Mouse (Mus musculus): ENCODE measurements around the gene Notch2.
A peak's percentile ranks its signal among the peaks of the same experiment; 100 is the strongest.

Notch2 gene

DNA sequence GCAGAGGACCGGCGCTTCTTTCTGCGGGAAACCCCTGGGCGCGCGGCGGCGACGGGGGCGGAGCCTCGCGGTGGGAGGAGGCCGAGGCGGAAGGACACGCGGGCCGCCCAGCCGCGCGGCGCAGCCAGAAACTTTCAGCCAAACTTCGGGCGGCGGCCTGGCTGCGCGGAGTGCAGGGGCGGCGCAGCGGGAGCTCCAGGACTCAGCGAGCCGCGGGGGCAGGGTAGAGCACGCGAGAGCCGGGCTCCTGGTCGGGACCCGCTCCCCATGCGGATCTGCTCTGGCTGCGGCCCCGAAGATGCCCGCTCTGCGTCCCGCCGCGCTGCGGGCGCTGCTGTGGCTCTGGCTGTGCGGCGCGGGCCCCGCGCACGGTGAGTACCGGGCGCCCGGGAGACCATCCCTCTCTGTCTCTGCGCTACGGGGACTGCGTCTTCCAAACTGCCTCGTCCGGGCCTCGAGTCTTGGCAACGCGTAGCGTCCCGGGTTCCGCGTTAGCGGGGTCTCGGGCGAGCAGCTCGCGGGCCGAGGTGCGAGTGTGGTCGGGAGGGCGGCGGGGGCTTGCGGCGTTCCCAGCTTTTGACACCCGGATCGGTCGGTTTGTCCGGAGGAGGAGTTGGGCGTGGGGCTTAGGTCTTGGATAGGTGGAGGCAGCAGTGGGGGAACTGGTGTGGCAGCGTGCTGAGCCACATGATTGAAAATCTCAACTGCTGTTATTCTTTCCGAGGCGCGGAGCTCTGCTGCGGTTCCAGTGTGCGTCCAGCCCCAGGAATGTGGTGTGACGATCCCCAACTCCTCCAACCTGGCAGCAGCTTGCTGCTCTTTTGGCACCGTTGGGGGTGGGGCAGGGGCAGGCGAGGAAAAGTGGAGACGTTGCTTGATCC lies at the start of gene Notch2:
Gene Notch2 (plus strand): TSS at position 127 of the 881 bp plus-strand sequence.
- DNase-seq = peak; percentile 97

DNA sequence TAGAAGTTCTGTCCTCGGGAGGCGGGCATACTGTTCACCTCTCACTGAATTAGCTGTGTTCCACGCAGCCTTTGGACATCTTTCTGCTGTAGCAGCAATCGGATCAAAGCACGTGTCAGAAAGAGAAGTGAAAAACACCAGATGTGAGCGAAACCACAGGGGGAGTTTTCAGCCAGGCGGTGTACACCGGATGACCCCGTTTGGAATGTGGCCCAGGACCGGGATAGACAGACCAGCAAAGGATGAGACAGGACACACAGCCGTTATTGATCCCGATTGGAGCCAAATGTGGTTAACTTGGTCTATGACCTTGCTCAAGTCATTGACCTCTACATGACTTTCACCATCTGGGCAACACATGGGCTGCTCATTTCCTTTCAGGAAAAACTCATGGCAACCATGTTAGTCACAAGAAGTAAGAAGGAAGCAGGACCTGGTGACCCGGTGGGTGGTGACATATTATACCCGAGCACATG lies 48.4 kb upstream of the Notch2 start:
- peak; percentile 19 for DNase-seq

DNA sequence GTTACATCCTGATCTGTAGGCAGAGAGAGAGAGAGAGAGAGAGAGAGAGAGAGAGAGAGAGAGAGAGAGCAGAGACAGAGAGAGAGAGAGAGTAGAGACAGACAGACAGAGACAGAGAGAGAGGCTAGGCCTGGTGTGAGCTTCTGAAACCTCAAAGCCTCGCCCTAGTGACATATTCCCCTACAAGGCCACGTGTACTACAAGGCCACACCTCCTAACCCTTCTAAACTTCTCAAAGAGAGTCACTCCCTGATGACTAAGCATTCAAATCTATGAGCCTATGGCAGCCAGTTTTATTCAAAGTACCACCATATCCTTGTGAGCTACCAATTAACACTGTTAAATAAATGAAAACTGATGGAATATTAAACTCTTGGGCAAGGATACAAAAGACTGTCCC lies 45.7 kb upstream of the Notch2 start:
- DNase-seq = no peak

GRCm38 (mm10) chr3:97968191-97968590 lies 45.1 kb upstream of the Notch2 start:
- no peak for DNase-seq

GRCm38 (mm10) chr3:97969019-97969418 lies 44.3 kb upstream of the Notch2 start:
- no peak for DNase-seq

DNA sequence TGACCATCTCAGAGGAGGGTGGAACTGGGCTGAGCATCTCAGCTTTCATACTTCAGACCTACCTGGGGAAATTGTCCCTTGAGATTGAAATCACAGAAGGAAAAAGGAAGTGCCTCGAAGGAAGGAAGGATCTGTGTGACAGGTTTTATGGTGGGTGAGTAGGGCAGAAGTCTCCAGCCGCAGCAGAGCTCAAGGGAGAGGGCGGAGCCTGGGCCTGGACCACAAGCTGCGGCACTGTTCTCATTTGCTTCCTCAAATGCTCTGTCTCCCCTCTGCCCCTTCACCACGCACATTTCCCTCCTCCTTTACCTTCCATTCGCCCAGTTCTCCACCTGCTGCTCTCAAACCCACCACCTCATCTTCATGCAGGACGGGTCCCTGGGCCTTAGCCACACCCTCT lies 42.2 kb upstream of the Notch2 start:
- DNase-seq = peak; percentile 34

- no peak for DNase-seq
Observed at GRCm38 (mm10) chr3:97972200-97972599, 41.1 kb upstream of the Notch2 start.

- DNase-seq = no peak
Observed at GRCm38 (mm10) chr3:97972707-97973106, 40.6 kb upstream of the Notch2 start.

- no peak for DNase-seq
Observed at GRCm38 (mm10) chr3:97973306-97973705, 40.0 kb upstream of the Notch2 start.

DNA sequence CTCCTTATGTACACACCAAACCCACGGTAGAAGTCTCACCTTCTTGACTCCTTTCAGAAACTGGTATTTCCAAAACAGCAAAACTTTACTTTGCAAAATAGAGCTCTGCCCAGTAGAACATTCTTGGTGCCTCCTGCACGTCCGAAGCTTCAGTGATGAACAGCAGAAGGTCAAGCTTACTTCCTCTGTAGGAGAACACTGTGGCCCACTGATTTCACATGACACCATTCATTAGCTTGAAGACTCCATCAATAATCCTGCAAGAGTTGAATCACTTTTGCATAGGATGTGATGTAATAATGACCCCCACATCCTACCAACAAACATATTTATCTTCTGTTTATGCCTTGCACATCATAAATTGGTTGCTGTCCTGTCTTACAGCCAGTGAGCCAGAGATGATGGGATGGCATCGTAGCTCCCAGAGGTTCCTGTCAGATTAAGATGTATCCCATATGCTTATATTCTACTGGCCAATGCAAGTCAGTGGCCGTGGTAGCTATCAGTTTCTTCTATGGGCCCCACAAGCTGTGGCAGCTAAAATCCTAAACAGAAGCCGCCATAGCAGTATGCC lies 39.0 kb upstream of the Notch2 start:
- no peak for DNase-seq

DNA sequence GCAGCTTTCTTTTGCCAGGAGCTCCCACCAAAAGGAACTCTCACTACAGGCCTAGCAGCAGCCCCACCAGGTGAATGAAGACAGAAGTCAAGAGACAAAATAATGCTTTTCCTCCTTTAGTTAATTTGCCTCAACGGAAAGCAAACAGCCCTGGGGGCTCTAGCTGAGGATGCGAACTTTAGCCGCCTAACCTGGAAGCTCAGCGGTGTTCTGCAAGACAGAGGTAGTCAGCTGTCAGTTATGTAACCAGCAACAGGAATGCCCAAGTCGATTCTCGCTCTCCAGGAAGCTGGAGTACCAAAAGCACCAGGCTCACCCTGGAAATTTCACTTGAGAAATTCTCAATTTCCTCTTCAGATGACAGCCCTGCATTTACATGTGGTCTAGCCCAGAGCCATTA lies 36.6 kb upstream of the Notch2 start:
- DNase-seq = no peak

GRCm38 (mm10) chr3:97978710-97979109 lies 34.6 kb upstream of the Notch2 start:
- no peak for DNase-seq

- DNase-seq = no peak
Observed at GRCm38 (mm10) chr3:97980683-97981327, 32.5 kb upstream of the Notch2 start.

GRCm38 (mm10) chr3:97981376-97981906 lies 31.9 kb upstream of the Notch2 start:
- no peak for DNase-seq

DNA sequence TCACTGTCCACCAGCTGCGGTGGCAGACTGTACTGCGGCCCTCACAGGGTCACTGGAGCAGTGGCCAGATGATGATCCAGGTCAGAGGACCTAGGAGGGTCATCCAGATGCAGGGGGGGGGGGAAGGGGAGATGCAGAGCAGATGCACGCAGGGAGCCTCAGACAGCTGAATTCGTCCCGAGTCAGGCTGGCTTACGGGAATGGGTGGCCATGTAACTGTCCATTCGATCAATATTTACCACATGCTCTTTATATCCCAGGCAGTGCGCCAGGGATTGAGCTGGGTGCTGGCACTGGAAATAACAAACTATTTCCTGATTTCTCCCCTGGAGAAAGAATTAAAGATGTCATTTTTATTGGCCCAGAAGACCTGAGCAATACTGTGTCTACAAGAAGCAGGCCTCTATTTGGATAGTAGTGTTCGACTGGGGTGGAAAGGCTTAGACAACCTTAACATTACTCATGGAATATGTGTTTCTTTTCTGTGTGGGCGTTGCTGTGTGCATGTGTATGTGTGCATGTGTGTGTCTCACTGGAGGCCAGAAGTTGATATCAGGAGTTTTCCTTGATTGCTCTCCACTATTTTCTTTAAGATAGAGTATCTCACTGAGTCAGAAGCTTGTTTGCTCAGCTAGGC lies 28.3 kb upstream of the Notch2 start:
- DNase-seq = no peak

- no peak for DNase-seq
Observed at GRCm38 (mm10) chr3:97985691-97986090, 27.6 kb upstream of the Notch2 start.

DNA sequence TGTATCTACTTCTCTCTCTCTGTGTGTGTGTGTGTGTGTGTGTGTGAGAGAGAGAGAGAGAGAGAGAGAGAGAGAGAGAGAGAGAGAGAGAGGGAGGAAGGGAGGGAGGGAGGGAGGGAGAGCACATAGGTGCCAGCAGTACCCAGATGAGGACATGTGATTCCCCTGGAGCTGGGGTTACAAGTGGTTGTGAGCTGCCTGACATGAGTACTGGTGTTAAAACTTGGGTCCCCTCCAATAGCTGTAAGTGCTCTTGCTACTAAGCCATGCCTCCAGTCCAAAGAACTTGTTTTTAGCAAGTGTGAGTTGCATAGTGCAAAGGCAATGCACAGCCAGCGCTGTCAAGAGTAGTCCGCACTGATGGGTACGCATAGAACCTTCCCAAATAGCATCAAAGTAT lies 26.2 kb upstream of the Notch2 start:
- no peak for DNase-seq

- DNase-seq = no peak
Observed at GRCm38 (mm10) chr3:97988756-97989155, 24.6 kb upstream of the Notch2 start.

DNA sequence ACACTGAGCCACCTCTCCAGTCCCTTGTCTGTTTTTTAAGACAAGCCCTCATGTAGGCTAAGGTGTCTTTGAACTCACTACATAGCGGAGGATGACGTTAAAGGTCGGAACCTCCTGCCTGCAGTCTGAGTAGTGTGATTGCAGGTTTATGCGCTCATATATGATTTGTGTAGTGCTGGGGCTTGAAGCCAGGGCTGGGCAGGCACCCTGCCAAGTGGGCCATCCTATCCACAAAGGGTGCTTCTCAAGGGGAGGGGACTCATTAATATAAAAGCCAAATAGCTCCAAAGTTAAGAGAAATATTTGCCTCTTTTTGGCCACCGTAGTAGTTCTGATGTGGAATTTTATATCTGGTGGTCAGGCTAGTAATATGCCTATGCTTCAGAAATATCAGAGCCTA lies 22.8 kb upstream of the Notch2 start:
- no peak for DNase-seq

DNA sequence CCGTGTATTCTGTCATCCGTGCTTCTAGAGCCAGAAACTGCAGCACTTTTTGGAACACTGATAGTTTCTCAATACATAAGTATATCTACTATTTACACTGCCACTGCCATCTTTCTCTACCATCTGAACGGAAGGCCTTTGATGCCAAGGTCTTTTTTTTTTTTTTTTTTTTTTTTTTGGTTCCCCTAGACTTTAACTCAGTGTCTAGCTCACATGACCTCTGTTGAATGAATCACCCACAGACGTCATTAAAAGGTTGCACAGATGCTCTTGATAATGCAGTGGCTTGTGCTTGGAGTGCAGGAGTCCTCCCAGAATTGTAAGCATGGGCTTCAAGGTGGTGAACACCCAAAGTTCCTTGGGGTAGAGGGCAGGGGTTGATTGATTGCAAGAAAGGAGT lies 21.0 kb upstream of the Notch2 start:
- no peak for DNase-seq

DNA sequence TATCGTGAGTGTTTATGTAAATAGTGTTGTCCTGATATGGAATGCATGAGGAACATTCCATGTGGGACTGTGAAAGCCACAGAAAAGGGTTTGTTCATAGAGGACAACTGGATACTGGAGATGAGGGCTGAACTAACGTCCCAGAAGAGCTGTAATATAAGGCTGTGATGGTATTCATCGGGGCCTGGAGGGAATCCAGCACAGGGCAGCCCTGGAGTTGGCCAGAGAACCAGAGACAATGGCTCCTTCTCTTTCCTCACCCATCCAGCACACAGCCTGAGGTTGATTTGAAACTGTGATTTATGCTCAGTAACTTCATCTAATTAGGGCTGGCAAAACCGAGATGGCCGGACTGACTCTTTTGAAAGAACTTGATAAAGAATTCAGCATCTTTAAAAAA lies 20.1 kb upstream of the Notch2 start:
- DNase-seq = no peak

GRCm38 (mm10) chr3:97993920-97994545 lies 19.3 kb upstream of the Notch2 start:
- no peak for DNase-seq

GRCm38 (mm10) chr3:97994818-97995217 lies 18.5 kb upstream of the Notch2 start:
- DNase-seq = no peak

All from thymus, postnatal 14 days (tissue).